Mouse (Mus musculus): ENCODE results near the gene Eif4h.

DNA sequence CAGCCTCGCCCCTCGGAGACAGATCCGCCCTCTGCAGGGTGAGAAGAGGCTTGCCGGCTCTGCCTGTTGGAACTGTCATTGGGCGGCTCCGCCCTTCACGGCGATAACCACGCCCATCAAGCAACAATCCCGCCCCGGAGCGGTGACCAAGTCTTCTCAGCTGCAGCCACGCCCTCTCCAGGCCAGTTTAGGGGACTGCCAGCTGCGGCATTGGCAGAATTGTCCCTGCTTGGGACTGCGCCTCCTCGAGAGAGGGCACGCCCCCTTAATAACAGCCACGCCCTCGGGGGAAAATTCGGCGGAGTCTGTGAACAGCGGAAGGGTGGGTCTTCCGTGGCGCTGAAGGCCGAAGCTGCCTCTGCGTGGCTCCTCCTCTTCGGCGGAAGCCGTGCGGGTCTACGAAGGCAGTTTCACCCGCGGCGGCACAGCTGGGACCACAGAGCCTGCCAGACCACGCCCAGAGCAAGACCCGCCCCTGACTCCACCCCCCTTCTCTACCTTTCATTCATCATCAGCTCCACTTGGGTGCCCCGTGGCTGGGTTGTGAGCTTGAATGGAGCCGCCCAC is 49.5 kb upstream of the Eif4h start:
- TF ChIP-seq CTCF (IDR thresholded peaks at IDR 0.05; ENCODE audit: low read depth) (peak; percentile 79), EP300 (IDR thresholded peaks at IDR 0.05; ENCODE audit: low read depth) (no peak)
